Mouse (Mus musculus) left cerebral cortex, adult 2 months (tissue): ENCODE measurements at regions not wholly inside any gene's neighbourhood (a gene's known extent, or its start where the extent isn't known, plus 50 kb on each side); places are given as distances from the start of the nearest gene placed in this dataset.

Source experiments
- DNase-seq, 2 experiments: peaks; one replicate each; pipeline ENCODE4 v3.0.0; 2021 to 2022; ENCODE audit warnings: low spot score in 2 of 2, mixed read lengths in 1 of 2; ENCODE audit errors: extremely low spot score in 1 of 2
- H3K27ac ChIP-seq: fragments of 200-600 bp; 2 replicates; pipeline ENCODE4 v1.8.1; 2022
- H3K4me3 ChIP-seq: fragments of 200-600 bp; 2 replicates; pipeline ENCODE4 v1.8.1; 2022
- CTCF ChIP-seq: fragments of 200-600 bp; IDR thresholded peaks from 2 replicates; pipeline ENCODE4 v1.8.1; 2022; ENCODE audit warnings: antibody characterized with exemption, mild to moderate bottlenecking, moderate library complexity
- intact Hi-C: fragments of 180-260 bp; cut with DNase I; formaldehyde crosslinking; loops from one replicate; pipeline ENCODE4 v1.15.1; 2025

DNA sequence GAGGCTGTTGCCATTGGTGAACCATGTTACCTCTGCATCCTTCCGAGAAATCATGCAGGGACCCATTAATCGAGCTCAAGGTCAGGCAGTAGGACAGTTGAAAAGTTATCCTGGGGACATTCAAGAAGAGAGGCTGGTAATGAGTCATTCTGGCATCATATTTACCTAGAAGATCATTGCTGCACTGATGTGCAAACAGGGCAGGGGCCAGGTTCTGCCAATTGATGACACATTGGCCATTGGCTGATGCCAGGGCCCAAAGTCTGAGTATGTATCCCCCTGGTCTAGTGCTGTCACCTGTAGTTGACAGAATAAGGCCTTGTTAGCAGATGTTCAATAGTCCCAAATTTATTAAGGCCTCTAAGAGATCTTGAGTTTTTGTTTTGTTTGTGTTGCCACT is 83.6 kb upstream of the Smlr1 start:
- intact Hi-C loops: loop anchor here (5.0 kb wide), 1 partner anchor 518 kb away; no protein-coding TSS in a partner anchor
- Histone ChIP-seq H3K27ac (no peak overlapping the region), H3K4me3 (no peak overlapping the region)
- no peak for DNase-seq
- TF ChIP-seq CTCF: no peak

GRCm38 (mm10) chr10:25601471-25601870 is 65.4 kb upstream of the Smlr1 start:
- no peak overlapping the region for H3K27ac ChIP-seq
- TF ChIP-seq CTCF: no peak
- intact Hi-C loops: no loop called here
- no peak for DNase-seq
- H3K4me3 ChIP-seq: no peak overlapping the region

- intact Hi-C loops: no loop called here
- DNase-seq: no peak
- no peak overlapping the region for H3K27ac ChIP-seq
- H3K4me3 ChIP-seq: no peak overlapping the region
- no peak for TF ChIP-seq CTCF
These were observed 53.2 kb upstream of the Smlr1 start for GRCm38 (mm10) chr10:25589316-25589645.

DNA sequence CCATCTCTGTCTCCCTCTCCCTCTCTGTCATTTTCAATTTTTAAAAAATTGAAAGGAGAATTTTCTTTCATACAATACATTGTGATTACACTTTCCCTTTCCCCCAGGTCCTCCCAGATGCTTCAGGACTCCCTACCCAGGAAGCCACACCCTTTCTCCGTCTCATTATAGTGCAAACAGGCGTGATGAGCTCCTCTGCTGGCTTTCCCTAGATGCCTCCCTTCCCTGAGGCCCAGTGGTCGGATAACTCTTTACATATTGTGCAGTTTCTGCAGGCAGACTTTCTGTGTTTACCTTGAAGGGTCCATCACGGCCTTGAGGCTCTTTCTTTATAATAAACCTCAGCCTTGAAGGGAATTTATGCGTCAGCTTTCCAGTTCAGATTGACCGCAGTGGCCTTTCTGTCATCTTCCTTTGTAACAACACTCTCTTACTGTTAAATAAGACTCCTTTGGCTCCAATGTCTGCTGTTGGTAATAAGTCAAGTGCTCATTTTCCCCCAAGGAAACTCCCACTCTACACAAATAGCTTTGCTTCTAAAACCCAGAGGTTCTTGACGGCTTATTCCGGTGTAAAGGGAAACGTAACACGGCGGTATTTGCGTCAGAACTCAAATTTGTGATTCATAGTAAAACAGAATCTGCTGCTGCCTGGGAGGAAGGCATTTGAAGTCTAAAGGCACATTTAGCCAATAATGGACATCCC is 52.7 kb upstream of the Smlr1 start:
- Histone ChIP-seq H3K4me3 (no peak overlapping the region), H3K27ac (no peak overlapping the region)
- no peak for DNase-seq
- TF ChIP-seq CTCF: no peak
- intact Hi-C loops: no loop called here
